Mouse (Mus musculus) thymus, adult 18-20 months (tissue): Measurements from ENCODE around the gene Arl13b.
A peak's percentile ranks its signal among the peaks of the same experiment; 100 is the strongest.

Experiments
- DNase-seq, 2 experiments: peaks; one replicate each; pipeline ENCODE4 v3.0.0; 2022; ENCODE audit warnings: mixed read lengths in 2 of 2

The Arl13b gene

GRCm38 (mm10) chr16:62846498-62847312, at the start of gene Arl13b:
Gene Arl13b (minus strand): TSS chr16:62847040.
- peak; percentile 82 to 91 for DNase-seq

DNA sequence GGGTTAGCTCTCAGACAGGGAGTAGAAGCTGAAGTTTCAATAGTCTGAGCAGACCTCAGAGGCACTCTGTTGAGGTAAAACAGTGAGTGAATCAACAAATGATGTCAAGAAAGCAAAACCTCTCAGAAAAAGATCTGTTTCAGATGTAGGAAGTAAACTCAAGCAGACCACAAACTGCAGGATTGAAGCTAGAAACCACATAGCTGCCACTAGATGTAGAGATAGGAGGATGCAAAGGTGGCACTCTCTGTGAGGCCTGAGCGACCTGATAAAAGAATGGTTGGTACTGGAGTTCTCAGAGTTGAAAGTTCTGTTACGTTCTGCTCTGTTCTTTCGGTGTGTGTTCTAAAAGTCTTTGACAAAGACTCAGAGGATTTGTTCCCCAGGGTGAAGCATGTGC, 49.0 kb upstream of the Arl13b start:
- no peak for DNase-seq

- DNase-seq = no peak
Measured at GRCm38 (mm10) chr16:62874065-62874464, 27.2 kb upstream of the Arl13b start.

GRCm38 (mm10) chr16:62873180-62873579, 26.3 kb upstream of the Arl13b start:
- no peak for DNase-seq

DNA sequence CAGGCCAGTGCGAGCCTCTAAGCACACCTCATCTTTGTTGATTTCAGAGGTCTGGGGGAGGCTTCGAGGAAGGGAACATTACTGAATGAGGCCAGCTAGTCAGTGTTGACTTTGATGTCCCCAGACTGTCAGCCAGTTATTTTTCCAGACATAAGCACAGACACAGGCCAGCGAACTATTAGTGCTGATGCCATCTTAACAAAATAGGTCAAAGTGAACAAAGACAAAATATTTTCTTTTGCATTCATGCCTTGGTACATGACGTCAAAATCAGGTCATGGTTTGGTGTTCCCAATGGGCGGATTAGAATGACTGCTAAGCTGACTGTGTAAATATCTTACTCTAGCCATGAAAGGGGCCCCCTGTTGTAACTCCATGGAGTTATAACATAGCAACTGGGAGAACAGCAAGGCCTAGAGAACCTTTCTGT, 25.9 kb upstream of the Arl13b start:
- DNase-seq = no peak

GRCm38 (mm10) chr16:62861455-62861854, 14.6 kb upstream of the Arl13b start:
- no peak for DNase-seq

- DNase-seq = no peak
Measured at GRCm38 (mm10) chr16:62860140-62860539, 13.3 kb upstream of the Arl13b start.

- DNase-seq = no peak
Measured at GRCm38 (mm10) chr16:62858018-62858417, 11.2 kb upstream of the Arl13b start.

DNA sequence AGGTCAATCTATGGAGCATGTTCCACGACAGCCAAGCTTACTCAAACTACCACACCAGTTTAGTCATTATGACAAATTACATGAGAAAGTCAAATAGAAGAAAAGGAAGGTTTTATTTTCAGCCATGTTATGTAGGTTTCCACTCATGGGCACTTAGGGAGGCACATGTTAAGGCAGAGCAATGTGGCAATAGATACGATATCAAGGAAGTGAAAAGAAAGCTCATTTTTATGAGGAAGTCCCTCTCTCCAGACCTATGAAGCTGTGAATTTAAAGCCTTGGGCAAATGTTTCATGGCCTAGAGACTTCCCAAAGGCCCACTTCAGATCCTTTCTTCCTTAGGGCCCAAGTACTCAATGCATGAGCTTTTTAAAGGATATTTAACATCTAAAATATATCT, 10.7 kb upstream of the Arl13b start:
- DNase-seq = no peak

DNA sequence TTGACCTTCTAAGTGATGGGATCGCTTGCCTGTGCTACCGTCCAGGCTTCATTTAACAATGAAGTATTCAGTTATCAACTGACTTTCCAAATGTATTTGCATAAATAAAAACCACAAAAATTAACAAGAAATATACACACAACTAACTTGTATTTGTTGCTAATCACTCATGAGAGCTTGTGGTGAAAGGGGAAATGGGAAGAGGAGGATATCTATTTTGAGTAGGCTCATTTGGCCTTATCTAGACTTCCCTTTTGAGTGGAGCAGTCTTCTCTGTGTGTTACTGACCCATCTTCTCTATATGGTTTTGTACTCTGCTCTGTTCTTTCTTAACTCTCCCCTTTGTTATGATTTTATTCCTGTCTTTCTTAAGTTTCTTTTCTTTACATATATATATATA, 9.4 kb upstream of the Arl13b start:
- no peak for DNase-seq

GRCm38 (mm10) chr16:62855385-62855784, 8.5 kb upstream of the Arl13b start:
- DNase-seq = no peak

DNA sequence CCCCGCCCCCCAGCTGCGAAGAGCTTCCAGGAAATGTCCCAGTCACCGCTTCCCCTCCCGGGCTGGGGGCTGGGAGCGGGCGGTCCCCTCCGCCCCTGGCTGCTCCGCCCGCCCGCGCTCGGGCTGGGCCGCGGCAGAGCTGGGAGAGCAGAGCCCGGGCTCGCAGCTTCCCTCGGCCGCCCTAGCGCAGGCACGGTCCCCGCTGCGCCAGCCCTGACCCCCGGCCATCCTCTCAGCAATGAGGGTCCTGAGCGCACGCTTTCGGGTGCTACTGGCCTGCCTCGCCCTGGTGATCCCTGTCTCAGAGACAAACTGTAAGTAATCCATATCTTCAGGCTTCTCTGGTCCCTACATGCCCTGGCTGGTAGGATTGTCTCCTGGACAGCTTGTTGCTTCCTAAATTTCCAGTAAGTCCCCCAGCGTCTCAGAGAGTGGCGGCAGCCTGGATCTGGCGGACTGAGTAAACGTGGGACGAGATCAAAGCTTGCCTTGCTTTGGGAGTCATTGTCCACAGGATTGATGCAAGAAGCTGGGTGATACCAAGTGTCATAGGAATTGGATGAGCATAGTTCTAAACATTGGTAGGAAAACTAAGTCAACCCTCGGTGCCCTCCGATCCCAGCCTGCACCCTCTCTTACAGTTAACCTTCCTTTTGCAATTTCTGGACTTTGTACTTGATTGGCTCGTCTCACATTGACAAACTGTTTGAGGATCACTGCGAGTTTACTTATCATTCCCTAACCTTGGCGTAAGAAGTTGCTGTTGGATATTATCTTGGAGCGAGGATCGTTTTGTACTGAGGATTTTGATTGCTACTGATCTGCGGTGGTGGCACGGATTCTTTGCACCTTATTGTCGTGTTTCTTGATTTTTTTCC, 7.6 kb upstream of the Arl13b start, which contains the start of gene Pros1:
Gene Pros1 (plus strand): TSS at position 117 of the 878 bp plus-strand sequence.
- peak; percentile 7 to 39 for DNase-seq

DNA sequence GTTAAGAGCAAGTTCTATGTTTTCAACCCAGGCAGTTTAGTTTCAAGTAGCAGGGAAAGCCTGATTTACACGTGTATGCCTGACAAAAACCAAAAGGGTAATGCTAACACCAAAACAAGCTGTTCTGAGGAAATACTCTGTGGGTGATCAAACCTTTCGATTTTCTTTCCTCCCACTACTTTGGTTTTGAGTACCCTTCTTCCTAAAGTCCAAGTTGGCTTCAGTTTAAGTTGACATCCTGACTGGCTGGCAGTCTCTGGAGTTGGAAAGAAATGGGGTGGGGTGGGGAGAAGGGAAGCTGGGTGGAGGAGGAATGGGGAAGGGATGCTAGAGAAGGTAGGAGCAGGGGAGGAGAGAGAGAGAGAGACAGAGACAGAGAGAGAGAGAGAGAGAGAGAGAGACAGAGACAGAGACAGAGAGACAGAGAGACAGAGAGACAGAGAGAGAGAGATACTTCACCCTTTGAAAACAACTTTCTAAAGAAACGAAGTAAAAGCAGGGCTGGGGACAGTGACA, 6.8 kb upstream of the Arl13b start:
- DNase-seq = no peak

DNA sequence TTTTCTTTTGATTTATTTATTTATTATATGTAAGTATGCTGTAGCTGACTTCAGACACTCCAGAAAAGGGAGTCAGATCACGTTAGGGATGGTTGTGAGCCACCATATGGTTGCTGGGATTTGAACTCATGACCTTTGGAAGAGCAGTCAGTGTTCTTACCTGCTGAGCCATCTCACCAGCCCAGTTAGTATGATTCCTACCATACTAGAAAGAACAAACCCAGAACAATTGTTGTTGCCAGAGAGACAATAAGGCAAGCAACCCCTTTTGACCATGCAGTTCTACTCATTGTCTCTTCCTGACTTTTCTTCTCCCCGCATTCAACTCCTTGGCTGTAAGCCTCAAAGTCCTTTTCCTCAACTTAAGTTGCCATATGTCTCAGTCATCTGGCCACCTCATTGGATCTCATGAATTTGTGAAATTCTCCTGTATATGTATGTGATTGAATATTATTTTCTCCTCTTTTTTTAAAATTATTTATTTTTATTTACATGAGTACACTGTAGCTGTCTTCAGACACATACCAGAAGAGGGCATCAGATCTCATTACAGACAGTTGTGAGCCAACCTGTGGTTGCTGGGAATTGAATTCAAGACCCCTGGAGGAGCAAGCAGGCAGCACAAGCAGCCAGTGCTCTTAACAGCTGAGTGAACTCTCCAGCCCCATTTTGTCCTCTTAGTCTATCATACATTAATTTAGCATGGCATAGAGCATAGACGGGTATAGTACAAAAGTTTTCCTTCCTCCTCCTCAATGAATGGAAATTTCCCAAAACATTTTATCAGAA, 5.8 kb upstream of the Arl13b start:
- no peak for DNase-seq

DNA sequence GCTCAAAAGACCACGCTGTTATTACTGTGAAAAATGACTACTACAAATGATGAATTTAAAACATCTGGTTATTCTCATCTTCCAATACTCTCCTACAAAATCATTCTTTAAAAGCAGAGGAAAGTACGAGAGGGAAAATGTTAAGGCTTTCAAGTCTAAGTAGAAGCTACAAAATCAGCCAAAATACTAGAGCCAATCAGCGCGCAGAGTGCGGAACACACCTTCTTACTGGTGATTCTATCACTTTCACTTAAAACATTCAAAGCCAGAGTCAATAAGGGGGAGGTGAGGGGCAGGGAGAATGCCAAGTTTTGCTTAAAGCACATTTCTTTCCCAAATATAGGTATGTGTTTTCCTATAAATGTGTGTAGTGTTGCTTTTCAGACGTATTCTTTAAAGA, 1.5 kb downstream of the Arl13b start:
- no peak for DNase-seq

- no peak for DNase-seq
Measured at GRCm38 (mm10) chr16:62834016-62834735, 12.7 kb downstream of the Arl13b start.

DNA sequence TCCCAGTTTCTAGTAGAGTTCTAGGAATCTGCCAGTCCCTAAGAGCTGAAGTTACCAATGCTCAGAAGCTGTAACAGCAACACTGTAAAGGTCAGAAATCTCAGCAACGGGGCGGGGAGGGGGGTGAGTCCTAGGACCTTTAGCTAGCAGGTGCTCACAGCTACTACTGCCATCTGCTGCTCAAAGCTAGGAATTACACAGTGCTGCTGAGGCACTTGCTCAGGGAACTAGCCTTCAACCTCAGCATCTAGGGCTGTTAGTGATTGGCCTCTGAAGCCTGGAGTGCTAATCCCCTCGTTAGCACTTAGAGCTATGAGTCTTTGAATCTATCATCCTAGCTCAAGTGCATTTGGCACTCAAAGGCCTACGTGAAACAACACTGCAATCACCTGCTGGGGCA, 14.4 kb downstream of the Arl13b start:
- peak in 1 of 2 experiments; percentile 9 for DNase-seq

DNA sequence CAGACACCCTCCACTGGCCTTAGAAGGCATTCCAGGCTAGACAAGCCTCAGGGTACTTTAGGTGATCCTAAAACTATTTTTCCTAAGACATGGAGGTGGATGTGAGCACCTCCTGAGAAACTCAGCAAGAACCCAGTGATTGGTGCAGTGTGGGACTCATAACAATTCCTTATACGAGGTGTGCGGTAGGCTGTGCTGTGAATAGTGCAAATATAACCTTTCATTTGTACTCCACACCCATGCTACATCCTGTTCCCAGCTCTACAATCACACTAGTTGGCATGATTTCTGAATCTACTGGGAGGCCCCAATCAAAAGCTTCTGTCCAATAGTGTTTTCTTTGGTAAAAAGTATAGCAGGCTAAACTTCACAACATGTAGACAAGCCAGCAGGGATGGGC, 14.8 kb downstream of the Arl13b start:
- DNase-seq = no peak

- DNase-seq = no peak
Measured at GRCm38 (mm10) chr16:62826156-62827001, 20.5 kb downstream of the Arl13b start.

DNA sequence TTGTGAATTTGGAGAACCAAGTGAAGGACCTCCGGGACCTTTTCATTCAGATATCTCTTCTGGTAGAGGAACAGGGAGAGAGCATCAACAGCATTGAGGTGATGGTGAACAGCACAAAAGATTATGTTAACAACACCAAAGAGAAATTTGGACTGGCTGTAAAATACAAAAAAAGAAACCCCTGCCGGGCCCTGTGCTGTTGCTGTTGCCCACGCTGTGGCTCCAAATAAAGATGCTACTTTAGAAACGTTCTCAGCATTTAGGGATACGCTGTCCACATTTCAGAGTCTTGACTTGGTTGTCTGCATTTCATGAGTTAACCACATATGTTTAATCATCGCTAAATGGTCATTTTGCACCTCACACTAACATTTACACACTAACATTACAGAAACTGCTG, 24.4 kb downstream of the Arl13b start:
- no peak for DNase-seq

GRCm38 (mm10) chr16:62814491-62814890, 32.3 kb downstream of the Arl13b start, which contains the start of gene Stx19:
Gene Stx19 (plus strand): TSS chr16:62814676.
- no peak for DNase-seq
